Mouse (Mus musculus) T-cell, adult 66 days (primary cell): ENCODE measurements around the gene Olfr1123. TPM values are rescaled to one million over a fixed set of nuclear protein-coding genes. Genes with fewer than 3 reads are reported as not detected.

ENCODE experiments used
- total RNA-seq, 2 experiments: library from RNA; stranded (reverse); gene quantifications; 3 replicates in 1 of 2; 4 replicates in 1 of 2; pipeline ENCODE4 v1.2.4; 2023

The Olfr1123 gene
- not detected for total RNA-seq

DNA sequence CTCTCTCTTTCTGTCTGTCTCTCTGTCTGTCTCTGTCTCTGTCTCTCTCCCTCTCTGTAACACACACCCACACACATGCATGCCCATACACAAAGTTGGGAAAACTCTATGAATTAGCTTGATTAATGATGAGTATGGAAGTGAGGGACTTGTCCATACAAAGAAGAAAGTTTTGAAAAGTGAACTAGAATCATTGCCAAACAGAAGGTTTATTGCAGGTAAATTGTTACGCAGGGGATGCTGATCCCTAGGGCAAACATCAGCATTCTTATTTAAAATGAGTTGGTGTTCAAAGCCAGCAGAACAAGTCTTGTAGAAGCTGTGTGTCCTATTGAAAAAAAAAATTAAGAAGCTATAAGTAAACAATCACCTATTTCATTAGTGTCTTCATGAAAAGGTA is at the start of gene Olfr1123:
TSS of gene Olfr1123 (plus strand) at position 301 of the 400 bp plus-strand sequence.

DNA sequence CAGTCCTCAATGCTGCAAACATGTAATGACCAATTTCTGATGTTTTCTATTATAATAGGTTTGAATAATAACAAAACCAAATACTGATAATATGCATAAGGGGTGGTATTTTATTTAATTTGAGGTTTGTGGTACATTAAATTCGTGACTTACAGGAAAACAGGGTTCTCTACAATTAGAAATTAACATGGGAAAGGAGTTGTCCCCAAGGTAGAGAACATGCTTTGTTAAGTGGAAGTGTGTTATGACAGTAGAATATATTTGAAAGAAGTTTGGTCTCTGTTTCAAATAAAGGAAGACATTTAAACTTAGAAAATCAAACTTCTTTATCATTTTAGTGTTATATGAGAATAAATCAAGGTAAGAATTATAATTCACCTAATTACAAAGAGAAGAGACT is 46.8 kb upstream of the Olfr1123 start, which contains the start of gene Olfr1121:
TSS of gene Olfr1121 (plus strand) at position 301 of the 400 bp plus-strand sequence.

DNA sequence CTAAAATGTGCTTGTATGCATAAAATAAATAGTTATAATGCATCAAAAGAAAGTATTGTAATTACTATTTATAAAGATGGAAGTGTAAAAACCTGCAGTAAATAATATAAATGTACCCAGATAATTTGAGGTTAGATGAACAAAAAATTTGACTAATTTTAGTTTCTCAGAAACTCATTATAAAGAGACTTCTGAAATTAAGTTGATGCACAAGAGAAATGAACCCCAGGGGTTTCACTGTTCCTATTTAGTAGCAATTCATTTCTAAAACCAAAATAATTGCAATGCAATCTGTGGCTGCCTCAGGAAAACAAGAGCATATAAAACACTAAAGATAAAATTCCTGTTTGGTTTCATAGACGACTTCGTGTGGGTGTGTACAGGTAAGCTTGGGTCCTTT is 30.9 kb upstream of the Olfr1123 start, which contains the start of gene Olfr1122:
TSS of gene Olfr1122 (plus strand) at position 301 of the 400 bp plus-strand sequence.

DNA sequence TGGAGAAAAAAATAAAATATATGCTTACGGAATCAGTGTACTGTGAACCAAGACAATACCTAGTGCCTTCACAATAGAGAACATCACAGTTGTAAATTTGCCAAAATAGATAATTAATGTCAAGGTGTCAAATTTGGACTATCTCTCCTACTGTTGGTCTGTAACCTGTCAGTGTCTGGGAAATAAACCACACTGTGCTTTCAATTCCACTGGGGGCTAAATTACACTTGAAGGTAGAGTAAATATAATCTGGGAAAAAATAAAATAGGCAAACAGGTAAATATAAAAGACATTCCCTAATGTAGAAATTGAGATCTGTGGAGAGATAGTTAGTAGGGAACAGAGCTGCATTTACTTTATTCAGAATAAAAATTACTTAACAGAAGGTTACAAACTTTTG is 13.5 kb downstream of the Olfr1123 start, which contains the start of gene Olfr1124:
TSS of gene Olfr1124 (plus strand) at position 301 of the 400 bp plus-strand sequence.

DNA sequence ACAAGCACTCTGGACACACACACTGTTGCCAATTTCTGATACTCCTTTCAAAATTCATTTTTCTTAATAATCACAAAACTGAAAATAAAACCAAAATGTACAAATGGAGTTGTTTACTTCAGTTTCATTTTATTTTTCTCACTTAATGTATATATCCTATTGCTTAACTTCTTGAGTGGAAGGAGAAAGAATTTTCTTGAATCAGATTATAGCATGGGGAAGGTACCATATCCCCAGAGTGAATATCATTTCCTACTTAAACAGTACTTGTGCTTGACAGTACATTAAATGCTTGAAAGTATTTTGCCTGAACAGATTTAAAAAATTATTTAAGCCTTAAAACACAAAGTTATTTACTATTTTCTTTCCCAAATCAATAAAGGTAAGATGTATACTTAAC is 37.2 kb downstream of the Olfr1123 start, which contains the start of gene Olfr1126:
TSS of gene Olfr1126 (plus strand) at position 301 of the 400 bp plus-strand sequence.

Other genes starting within 250 kb of the Olfr1123 start
- gene Olfr1112, start 228.8 kb upstream of the Olfr1123 start, total RNA-seq: not detected
- gene Olfr1113, start 207.7 kb upstream of the Olfr1123 start, total RNA-seq: not detected
- not detected for gene Olfr1115, start 168.6 kb upstream of the Olfr1123 start, total RNA-seq
- gene Olfr1116, start 149.1 kb upstream of the Olfr1123 start, total RNA-seq: not detected
- gene Olfr1118, start 109.1 kb upstream of the Olfr1123 start, total RNA-seq: not detected
- gene Olfr1120, start 61.8 kb upstream of the Olfr1123 start, total RNA-seq: not detected
- not detected for gene Olfr1121, start 46.7 kb upstream of the Olfr1123 start, total RNA-seq
- under 1 TPM; 0.15 to 0.18 TPM for gene Olfr1122, start 30.8 kb upstream of the Olfr1123 start, total RNA-seq
- gene Olfr1124, start 13.6 kb downstream of the Olfr1123 start, total RNA-seq: not detected
- gene Olfr1126, start 37.3 kb downstream of the Olfr1123 start, total RNA-seq: not detected
- not detected for gene Pramel7, start 80.5 kb downstream of the Olfr1123 start, total RNA-seq
- not detected for gene Pramel6, start 89.9 kb downstream of the Olfr1123 start, total RNA-seq
- not detected for gene Olfr153, start 115.2 kb downstream of the Olfr1123 start, total RNA-seq
- gene Olfr1128, start 128.9 kb downstream of the Olfr1123 start, total RNA-seq: not detected
- gene Olfr1129, start 157.3 kb downstream of the Olfr1123 start, total RNA-seq: not detected
- not detected for gene Olfr1130, start 189.6 kb downstream of the Olfr1123 start, total RNA-seq
- gene Olfr1131, start 210.5 kb downstream of the Olfr1123 start, total RNA-seq: not detected
- not detected for gene Olfr1132, start 220.9 kb downstream of the Olfr1123 start, total RNA-seq
- gene Olfr1133, start 230.7 kb downstream of the Olfr1123 start, total RNA-seq: not detected
- not detected for gene Olfr1134, start 241.8 kb downstream of the Olfr1123 start, total RNA-seq